Mouse (Mus musculus) cerebral cortex, adult 2 months (tissue): Measurements from ENCODE around the gene Llgl2.

ENCODE experiments used
- WGBS: fragments of 180-500 bp; shearing (Covaris S2); methylation state at CpG from one replicate; pipeline ENCODE4 v1.1.7; 2018; 5-methylcytosine and 5-hydroxymethylcytosine counted together

Llgl2 gene

GRCm38 (mm10) chr11:115903384-115904230 is 79.8 kb downstream of the Llgl2 start:
- WGBS: 72% methylated on average over 11 of the region's 11 CpGs

DNA sequence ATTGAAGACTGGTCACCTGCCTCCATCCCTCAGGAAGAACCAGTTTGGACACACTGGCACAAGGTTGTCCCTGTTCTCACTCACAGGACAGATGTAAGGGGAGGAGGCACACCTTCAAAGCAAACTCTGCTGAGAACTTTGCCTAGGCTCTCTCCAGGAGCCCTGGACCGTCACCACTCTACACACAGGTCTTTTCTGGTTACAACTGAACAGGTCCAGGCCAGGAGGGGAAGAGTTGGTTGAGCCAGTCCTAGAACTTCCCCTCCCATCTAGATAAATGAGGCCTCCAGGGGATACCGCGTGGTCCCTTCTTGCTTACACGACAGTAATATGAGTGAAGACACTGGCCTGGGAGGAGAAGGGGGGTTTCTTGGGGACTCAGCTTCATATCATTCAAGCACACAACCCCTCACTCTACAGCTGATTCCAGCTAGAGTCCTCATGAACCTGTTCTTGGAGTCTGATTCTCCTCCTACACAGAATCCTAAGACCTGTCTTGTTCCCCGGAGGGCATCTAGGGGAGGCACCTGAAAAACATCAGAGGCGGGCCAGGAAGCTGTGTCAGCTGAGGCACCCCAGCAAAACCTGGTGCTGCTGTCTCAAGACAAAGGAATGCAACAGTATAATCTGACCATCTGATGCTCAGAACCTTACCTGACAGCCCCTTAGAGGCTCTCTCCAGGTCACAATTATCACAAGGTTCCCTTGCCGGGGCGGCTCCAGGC is 80.5 kb downstream of the Llgl2 start:
- 86% methylated on average over 8 of the region's 8 CpGs for WGBS
